Mouse (Mus musculus): Measurements from ENCODE around the gene Raph1.
A peak's percentile ranks its signal among the peaks of the same experiment; 100 is the strongest.

Raph1 gene

DNA sequence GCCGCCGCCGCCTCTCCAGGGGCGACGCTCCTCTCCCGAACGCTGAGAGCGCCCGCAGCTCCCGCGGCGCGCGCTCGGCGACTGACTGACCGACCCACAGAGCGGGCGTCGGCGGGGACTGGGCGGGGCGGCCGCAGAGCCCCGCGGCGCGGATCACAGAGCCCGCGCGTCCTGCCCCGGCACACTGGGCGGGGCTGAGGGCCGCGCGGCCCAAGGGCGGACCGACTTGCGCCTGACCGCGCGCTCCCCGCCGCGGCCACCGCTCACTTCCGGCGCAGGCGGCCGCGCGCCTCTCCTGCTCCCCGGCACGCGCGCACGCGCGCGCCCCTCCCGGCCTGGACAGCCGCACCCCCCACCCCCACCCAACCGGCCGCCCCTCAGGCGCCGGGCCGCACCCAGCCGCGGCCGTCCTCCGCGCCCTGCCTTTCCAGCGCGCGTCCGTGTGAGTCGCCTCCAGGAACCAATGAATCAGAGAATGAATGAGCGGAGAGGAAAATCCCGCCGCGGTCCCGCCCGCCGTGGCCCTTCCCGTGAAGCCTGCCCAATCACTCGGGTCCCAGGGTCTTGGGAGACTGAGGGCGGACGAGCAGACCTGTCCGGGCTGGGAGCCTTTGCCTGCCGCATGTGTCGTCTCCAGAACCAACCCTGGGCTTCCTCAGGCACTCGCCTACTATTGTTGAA lies at the start of gene Raph1:
Gene Raph1, minus strand, starts transcription at position 474 of the 681 bp plus-strand sequence.
- DNase-seq, result peak; percentile 81 to 92

DNA sequence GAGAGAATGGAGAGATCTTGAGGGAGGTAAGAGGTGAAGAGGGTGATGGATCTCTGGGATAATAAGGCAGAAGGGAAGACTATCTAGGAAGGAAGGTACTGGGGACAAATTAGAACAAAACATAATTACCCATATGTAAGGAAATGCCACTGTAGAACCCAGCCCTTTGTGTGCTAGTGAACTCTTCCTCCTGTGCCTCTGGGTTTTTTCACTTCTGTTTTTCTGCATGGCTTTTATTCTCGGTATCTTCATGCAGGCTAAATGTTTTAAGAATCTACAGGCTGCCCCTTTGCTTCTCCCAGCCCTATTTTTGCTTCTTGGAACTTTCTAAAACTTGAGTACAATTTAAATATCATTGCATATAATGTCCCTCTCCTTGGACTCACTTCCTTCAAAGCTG lies 48.8 kb upstream of the Raph1 start:
- no peak for DNase-seq

DNA sequence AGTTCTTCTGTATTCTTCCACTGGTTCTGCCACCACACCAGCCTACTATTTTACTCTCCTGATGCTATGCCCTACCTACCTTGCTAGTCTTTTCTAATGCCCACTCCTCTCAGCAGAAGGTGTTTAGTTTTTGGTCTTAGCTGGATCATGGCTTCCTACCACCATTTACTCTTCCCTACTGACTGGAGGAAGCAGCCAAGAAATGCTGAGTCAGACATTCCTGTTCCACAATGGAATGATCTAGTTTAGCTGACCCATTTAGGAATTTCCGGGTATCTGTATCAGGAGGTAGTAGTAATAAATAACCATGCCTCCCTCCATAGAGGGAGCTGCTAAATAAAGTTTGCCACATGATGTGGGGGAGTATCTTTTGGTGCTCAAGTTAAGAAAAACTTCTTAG lies 48.0 kb upstream of the Raph1 start:
- no peak for DNase-seq

- no peak for DNase-seq
Measured at GRCm38 (mm10) chr1:60611968-60612367, 45.1 kb upstream of the Raph1 start.

DNA sequence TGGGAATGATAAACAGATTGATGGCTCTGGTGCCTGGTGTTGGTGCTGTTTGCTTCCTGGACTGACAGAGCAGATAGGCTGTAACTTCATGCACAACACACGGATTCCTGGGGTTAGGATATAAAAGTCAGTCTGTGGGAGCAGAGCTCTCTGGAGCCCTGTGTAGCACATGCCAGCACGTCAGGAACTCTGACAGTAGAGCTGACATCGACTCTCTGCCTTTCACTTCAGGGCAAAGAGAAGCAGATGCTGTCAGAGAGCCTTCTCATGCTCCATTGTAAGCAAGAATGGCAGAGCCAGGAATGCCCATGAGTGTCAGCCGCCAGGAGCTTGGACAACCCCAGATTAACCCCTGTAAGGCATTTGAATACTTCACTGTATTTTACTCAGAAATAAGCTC lies 43.7 kb upstream of the Raph1 start:
- DNase-seq, result no peak

DNA sequence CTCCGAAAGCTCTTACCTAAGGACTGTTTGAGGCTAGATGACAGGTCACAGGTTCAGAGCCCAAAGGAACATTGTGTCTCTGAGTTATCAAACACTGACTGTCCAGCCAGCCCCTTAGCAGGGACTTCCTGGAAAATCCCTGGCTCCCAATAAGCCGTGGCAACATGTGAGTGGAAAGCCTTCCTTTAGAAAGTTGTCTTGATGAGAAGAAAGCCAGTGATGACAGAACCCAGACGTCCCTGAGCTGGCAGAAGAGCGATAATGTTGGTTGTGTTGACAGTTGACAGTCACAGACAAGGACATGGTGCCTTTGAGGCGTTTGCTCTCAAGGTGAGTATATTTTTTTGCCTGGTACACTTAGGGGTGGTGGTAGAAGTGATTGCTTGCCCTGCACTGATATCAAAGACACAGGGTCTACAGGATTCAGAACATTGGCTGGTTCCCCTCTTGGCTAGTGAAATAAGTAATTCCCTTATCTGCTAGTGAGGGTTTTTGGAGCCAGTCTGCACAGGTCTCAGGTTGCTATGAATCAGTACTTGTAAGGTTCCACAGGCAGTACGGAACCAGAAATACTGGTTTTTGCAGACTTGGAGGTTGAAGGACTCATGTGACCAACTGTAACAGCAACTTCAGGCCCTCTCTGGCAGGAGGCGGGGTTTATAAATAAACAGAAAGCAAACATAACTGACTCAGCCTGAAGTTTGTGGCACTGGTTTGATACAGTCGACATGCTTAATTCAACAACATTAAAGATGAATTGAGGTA lies 42.3 kb upstream of the Raph1 start:
- no peak for DNase-seq

DNA sequence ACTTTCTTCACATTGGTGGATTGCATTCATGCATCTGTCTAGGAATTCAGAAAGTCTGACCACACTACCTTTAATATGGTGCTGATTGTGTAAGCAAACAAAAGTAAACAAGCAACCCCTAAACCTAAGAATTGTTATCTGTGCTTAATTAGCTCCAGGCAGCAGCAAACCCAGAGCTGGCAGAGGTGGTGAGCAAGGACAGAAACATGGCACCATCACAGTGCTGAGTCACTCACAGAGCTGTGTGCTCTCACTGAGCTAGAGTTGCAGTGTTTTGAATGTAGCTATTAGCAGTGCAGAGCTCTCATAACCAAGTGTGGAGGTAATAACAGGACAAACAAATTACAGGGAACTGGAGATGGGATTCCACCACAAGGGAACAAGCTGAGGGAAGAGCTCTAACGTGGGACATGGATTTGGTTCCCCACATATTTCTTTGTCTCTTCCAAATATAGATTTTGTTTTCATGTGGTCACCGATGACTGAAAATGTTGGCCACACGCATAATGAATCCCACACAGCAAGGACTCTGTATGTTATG lies 37.6 kb upstream of the Raph1 start:
- DNase-seq, result no peak

GRCm38 (mm10) chr1:60600682-60601081 lies 33.8 kb upstream of the Raph1 start:
- DNase-seq, result no peak

DNA sequence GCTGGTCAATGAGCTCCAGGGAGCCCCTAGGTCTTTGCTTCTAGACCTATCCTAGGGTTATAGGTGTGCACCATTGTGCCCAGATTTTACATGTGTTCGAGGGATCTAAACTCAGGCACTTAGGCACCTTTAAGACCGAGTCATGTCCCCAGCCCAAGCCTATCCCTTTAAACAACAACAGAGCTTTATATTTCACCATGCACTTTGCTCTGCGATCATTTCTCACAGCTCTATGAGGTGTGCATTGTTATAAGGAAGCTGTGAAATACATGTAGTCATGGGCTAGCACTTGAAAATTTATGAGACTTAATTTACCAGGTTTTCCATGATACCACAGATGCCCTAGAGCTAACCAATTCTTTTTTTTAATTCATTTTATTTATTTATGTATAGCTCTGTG lies 33.0 kb upstream of the Raph1 start:
- DNase-seq, result no peak

- DNase-seq, result peak; percentile 7 to 8
Measured at GRCm38 (mm10) chr1:60599013-60599701, 32.3 kb upstream of the Raph1 start.

DNA sequence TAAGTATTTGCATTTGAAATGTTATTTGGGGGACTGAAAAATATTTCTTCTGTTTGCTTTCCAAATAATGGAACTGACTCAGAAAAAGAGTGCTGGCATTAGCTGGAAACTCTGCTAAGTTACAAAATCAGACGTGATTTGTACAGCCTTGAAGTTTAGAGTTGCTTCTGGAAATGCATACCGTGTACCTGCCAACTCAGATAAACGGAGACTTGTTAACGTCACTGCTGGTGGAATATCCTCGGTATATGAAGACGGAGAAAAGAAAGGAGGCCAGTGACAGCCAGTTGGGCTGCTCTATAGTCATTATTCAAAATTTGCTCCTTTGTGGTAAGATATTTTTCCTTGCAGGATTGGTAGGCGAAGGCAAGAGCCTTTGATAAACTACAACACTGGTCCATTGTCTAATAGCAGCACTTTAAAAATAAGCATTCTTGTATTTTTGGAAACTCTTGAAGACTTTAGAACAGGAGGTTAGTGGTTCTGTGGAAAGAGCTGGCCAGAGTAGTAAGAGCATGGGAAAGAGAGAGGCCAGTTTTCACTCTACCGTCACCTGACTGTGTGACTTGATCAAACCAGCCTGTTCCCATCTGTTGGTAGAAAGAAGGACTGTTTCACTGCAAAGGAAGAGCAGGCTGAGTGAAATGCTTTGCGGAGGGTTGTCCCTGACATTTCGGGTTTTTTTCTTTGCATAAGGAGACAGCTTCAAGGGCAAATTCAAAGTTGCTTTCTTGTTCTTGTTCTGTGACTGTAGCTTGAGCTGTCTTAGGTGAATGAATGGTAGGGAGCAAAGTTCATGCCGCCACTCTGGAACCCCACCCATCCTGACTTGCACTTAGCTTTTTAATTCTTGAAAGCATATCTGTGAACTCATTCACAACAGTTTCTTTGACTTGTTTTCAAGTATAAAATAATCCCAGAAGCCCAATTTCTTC lies 29.7 kb upstream of the Raph1 start:
- DNase-seq, result no peak

DNA sequence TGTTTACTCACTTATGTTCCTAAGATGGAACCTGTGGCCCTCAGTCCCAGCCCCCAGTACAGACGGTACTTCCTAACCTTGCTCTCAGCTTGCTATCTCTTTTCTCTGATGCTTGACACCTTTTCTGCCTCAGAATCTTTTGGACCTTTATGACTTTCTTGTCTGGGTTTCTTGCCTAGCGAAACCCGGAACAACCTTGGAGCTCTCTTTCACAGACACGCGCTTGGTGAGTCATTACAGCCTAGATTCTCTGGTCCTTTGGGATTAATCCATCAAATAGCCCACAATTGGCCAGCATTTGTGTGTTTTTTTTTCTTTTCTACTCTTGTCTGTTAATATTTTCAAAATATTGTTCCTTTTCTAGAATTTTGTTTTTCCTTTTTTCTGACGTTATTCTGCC lies 26.2 kb upstream of the Raph1 start:
- DNase-seq, result no peak

GRCm38 (mm10) chr1:60588887-60589629 lies 22.2 kb upstream of the Raph1 start:
- no peak for DNase-seq

DNA sequence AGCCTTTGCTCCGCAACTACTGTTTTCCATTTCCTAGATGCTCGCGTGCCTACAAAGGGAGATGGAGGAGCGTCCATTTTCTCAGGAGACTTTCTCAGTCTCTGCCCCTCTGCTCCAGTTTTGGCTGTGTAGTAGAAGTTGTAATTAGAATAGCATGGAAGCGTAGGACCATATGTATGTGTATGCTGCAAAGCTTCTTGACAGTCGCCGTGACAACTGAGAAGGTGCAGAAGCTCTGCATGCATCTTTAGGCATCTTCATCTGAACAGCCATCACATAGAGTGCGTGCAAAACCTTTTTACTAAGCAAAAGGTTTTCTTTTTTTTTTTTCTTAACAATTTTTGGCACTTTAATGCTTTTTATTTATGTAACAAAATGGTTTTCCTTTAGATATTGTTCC lies 14.1 kb upstream of the Raph1 start:
- DNase-seq, result no peak

DNA sequence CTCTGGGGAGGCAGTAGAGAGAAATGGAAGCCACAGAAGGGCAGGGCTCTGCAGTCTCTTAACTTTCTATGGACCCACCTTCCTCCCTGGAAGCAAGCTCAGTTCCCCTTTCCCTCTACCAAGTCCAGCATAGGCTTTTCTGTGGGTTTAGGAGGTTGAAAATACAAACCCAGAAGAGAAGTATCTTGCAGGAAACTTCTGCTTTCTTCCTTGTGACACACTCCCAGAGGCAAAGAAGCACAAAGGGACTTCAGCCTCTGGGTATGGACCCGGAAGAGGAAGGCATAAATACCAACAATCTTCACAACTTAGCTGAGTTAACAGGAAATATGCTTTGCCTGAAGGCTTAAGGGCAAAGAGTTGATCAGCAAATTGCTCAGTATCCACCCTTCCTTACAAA lies 13.0 kb upstream of the Raph1 start:
- no peak for DNase-seq

- no peak for DNase-seq
Measured at GRCm38 (mm10) chr1:60572699-60573098, 5.8 kb upstream of the Raph1 start.

GRCm38 (mm10) chr1:60569741-60570140 lies 2.8 kb upstream of the Raph1 start:
- DNase-seq, result no peak

DNA sequence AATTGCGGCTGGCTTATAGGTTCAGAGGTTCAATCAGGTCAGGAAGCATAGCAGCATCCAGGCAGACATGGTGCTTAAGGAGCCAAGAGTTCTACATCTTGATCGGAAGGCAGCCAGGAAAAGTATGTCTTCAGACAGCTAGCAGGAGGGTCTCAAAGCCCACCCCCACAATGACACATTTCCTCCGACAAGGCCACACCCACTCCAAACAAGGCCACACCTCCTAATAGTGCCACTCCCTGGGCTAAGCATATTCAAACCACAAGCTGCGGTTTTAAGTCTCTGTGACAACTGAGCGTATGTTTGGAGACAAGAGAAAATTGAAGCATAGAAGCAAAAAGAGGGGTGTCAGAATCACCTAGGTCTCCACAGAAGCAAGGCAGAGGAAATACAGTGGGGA lies 2.3 kb upstream of the Raph1 start:
- no peak for DNase-seq

DNA sequence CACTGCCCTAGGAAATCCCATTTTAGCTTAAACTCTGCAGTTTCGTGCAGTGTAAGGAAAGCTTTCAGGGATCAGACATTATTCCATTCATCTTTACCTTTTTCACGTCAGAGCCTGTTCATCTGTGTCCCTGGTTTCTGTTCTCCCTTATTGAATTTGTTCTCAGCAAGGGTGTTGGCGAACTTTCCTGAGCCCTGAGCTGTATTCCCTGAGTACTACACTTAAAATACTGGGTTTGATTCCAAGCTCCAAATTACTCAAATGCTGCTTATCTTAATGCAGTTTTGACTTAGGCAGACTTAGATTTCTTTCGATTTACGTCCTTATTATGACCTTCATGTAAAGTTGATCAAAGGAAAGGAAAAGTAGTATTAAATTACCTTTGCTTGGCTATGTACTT lies 417 bp upstream of the Raph1 start:
- DNase-seq, result no peak

GRCm38 (mm10) chr1:60565931-60566630 lies 823 bp downstream of the Raph1 start:
- DNase-seq, result peak in 1 of 2 experiments; percentile 46

- peak; percentile 39 for DNase-seq
Measured at GRCm38 (mm10) chr1:60565270-60565920, 1.5 kb downstream of the Raph1 start.
